Mouse (Mus musculus) intestine, embryonic 16.5 days (tissue): ENCODE measurements at regions not wholly inside any gene's neighbourhood (a gene's known extent, or its start where the extent isn't known, plus 50 kb on each side); places are given as distances from the start of the nearest gene placed in this dataset.

ENCODE experiments used
- ATAC-seq: fragments of 200-750 bp; cut with Nextera tagmentation; 2 replicates; pipeline ENCODE4 v1.8.0; 2017; ENCODE audit warnings: moderate TSS enrichment, moderate library complexity
- H3K27ac ChIP-seq: fragments of 300-500 bp; sonication (generic); 2 replicates; pipeline ENCODE4 v1.5.1; 2014; ENCODE audit warnings: mild to moderate bottlenecking, low read length
- H3K27me3 ChIP-seq: fragments of 300-500 bp; sonication (generic); replicated peaks from 2 replicates; pipeline ENCODE4 v1.6.1; 2014; ENCODE audit warnings: low read length, control low read depth, mixed read lengths; ENCODE audit not compliant: control insufficient read depth, insufficient read depth
- H3K36me3 ChIP-seq: fragments of 300-500 bp; sonication (generic); 2 replicates; pipeline ENCODE4 v1.6.1; 2014; ENCODE audit warnings: low read length, control low read depth; ENCODE audit not compliant: control insufficient read depth, insufficient read depth
- H3K4me1 ChIP-seq: fragments of 300-500 bp; sonication (generic); 2 replicates; pipeline ENCODE4 v1.6.1; 2014; ENCODE audit warnings: low read length, control low read depth, mixed read lengths; ENCODE audit not compliant: control insufficient read depth, insufficient read depth
- H3K4me2 ChIP-seq: fragments of 300-500 bp; sonication (generic); 2 replicates; pipeline ENCODE4 v1.6.1; 2014; ENCODE audit warnings: low read depth, low read length, control low read depth
- H3K4me3 ChIP-seq: fragments of 300-500 bp; sonication (generic); 2 replicates; pipeline ENCODE4 v1.5.1; 2014; ENCODE audit warnings: mild to moderate bottlenecking, low read length
- H3K9ac ChIP-seq: fragments of 300-500 bp; sonication (generic); 2 replicates; pipeline ENCODE4 v1.6.1; 2014; ENCODE audit warnings: low read depth, low read length
- H3K9me3 ChIP-seq: fragments of 300-500 bp; sonication (generic); 2 replicates; pipeline ENCODE4 v1.6.1; 2016; ENCODE audit warnings: low read length, control low read depth; ENCODE audit not compliant: control insufficient read depth
- WGBS: fragments of 180-500 bp; shearing (Covaris S2); extraction: QIAGEN DNeasy Blood & Tissue Kit; methylation state at CpG from one replicate; pipeline ENCODE4 v1.1.7; 2014; 5-methylcytosine and 5-hydroxymethylcytosine counted together

GRCm38 (mm10) chr8:47769452-47769851 lies 52.5 kb upstream of the Cldn24 start:
- H3K9ac ChIP-seq = no peak overlapping the region
- H3K4me1 ChIP-seq = no peaks in the 10 kb centered on the region
- H3K4me2 ChIP-seq = no peak overlapping the region
- H3K36me3 ChIP-seq = no peaks in the 10 kb centered on the region
- no peaks in the 10 kb centered on the region for H3K9me3 ChIP-seq
- H3K4me3 ChIP-seq = no peak overlapping the region
- WGBS = 79% methylated on average over 5 of the region's 5 CpGs
- ATAC-seq = no peak
- H3K27me3 ChIP-seq = no peaks in the 10 kb centered on the region
- H3K27ac ChIP-seq = no peak overlapping the region

GRCm38 (mm10) chr8:47768751-47769150 lies 53.2 kb upstream of the Cldn24 start:
- no peak overlapping the region for H3K27ac ChIP-seq
- 88% methylated on average over 8 of the region's 8 CpGs for WGBS
- H3K36me3 ChIP-seq = no peaks in the 10 kb centered on the region
- no peak for ATAC-seq
- H3K9me3 ChIP-seq = no peaks in the 10 kb centered on the region
- no peak overlapping the region for H3K4me2 ChIP-seq
- no peak overlapping the region for H3K4me3 ChIP-seq
- H3K27me3 ChIP-seq = no peaks in the 10 kb centered on the region
- H3K9ac ChIP-seq = no peak overlapping the region
- H3K4me1 ChIP-seq = no peaks in the 10 kb centered on the region

DNA sequence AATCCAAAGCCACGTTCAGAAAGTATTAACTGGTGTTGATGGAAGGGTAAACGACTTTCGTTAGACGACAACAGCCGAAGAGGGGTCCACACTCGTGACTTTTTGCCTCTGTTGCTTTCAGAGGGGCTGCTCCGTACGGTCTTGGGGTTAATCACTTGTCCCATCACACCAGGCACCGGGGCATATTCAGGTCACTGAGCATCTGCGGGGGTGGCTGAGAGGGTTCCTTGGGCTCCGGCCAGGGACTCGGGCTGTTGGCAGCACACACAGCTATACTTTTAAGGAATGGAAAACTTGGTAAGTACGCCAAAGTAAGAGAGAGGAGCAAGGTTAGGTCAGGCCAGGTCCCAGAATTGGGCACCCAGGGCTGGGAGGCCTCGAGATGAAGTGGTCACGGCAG lies 50.7 kb upstream of the Cdkn2aip start:
- Histone ChIP-seq H3K9me3 (no peaks in the 10 kb centered on the region), H3K4me2 (peak overlapping the region; percentile 30; the same call in 1 of the 2 replicates), H3K27ac (no peak overlapping the region), H3K36me3 (no peaks in the 10 kb centered on the region), H3K4me1 (no peaks in the 10 kb centered on the region), H3K27me3 (no peaks in the 10 kb centered on the region), H3K4me3 (peak overlapping the region; percentile 4; the same call in 1 of the 2 replicates), H3K9ac (no peak overlapping the region)
- ATAC-seq = no peak
- 66% methylated on average over 15 of the region's 15 CpGs for WGBS

- Histone ChIP-seq H3K4me1 (no peaks in the 10 kb centered on the region), H3K4me2 (peak overlapping the region; percentile 30), H3K27ac (no peak overlapping the region), H3K9me3 (no peaks in the 10 kb centered on the region), H3K36me3 (no peaks in the 10 kb centered on the region), H3K9ac (no peak overlapping the region), H3K4me3 (peak overlapping the region; percentile 4; the same call in 1 of the 2 replicates), H3K27me3 (no peaks in the 10 kb centered on the region)
- 36% methylated on average over 11 of the region's 11 CpGs for WGBS
- ATAC-seq = peak; percentile 67
These were observed 50.3 kb upstream of the Cdkn2aip start for GRCm38 (mm10) chr8:47764068-47764467.
